Mouse (Mus musculus): ENCODE results near the gene Map3k7cl. TPM values are rescaled to one million over a fixed set of nuclear protein-coding genes. Genes with fewer than 3 reads are reported as not detected.

Gene Map3k7cl
- polyA plus RNA-seq, 1 experiment from 2014 or later: not detected

GRCm38 (mm10) chr16:87563524-87563923 lies 10.4 kb downstream of the Map3k7cl start:
- Histone ChIP-seq H3K9me3 (ENCODE audit: control insufficient read depth, low read length) (no peaks in the 10 kb centered on the region), H3K4me3 (ENCODE audit: low read depth, low read length) (no peak overlapping the region), H3K9ac (ENCODE audit: low read depth, low read length) (no peak overlapping the region), H3K27ac (ENCODE audit: low read depth, low read length) (no peak overlapping the region), H3K36me3 (ENCODE audit: control insufficient read depth, insufficient read depth, low read length) (no peaks in the 10 kb centered on the region), H3K4me1 (replicated peaks; ENCODE audit: control insufficient read depth, insufficient read depth, low read length) (no peaks in the 10 kb centered on the region), H3K27me3 (ENCODE audit: control insufficient read depth, insufficient read depth, low read length) (no peaks in the 10 kb centered on the region), H3K4me2 (replicated peaks; ENCODE audit: low read depth, low read length) (no peak overlapping the region)
- DNase-seq (ENCODE audit: low spot score) (no peak), ATAC-seq (ENCODE audit: low FRiP score) (no peak)
- WGBS: 83% methylated on average over 6 of the region's 6 CpGs

GRCm38 (mm10) chr16:87564564-87564963 lies 11.4 kb downstream of the Map3k7cl start:
- WGBS: 82% methylated on average over 3 of the region's 3 CpGs
- Histone ChIP-seq H3K36me3 (ENCODE audit: control insufficient read depth, insufficient read depth, low read length) (no peaks in the 10 kb centered on the region), H3K9ac (ENCODE audit: low read depth, low read length) (no peak overlapping the region), H3K4me2 (replicated peaks; ENCODE audit: low read depth, low read length) (no peak overlapping the region), H3K9me3 (ENCODE audit: control insufficient read depth, low read length) (no peaks in the 10 kb centered on the region), H3K4me1 (replicated peaks; ENCODE audit: control insufficient read depth, insufficient read depth, low read length) (no peaks in the 10 kb centered on the region), H3K27me3 (ENCODE audit: control insufficient read depth, insufficient read depth, low read length) (no peaks in the 10 kb centered on the region), H3K4me3 (ENCODE audit: low read depth, low read length) (no peak overlapping the region), H3K27ac (ENCODE audit: low read depth, low read length) (no peak overlapping the region)
- DNase-seq (ENCODE audit: low spot score) (no peak), ATAC-seq (ENCODE audit: low FRiP score) (no peak)

- Histone ChIP-seq H3K4me2 (replicated peaks; ENCODE audit: low read depth, low read length) (no peak overlapping the region), H3K27ac (ENCODE audit: low read depth, low read length) (no peak overlapping the region), H3K4me3 (ENCODE audit: low read depth, low read length) (no peak overlapping the region), H3K27me3 (ENCODE audit: control insufficient read depth, insufficient read depth, low read length) (no peaks in the 10 kb centered on the region), H3K9me3 (ENCODE audit: control insufficient read depth, low read length) (no peaks in the 10 kb centered on the region), H3K4me1 (replicated peaks; ENCODE audit: control insufficient read depth, insufficient read depth, low read length) (no peaks in the 10 kb centered on the region), H3K36me3 (ENCODE audit: control insufficient read depth, insufficient read depth, low read length) (no peaks in the 10 kb centered on the region), H3K9ac (ENCODE audit: low read depth, low read length) (no peak overlapping the region)
- WGBS: 93% methylated on average over 13 of the region's 13 CpGs
- DNase-seq (ENCODE audit: low spot score) (no peak), ATAC-seq (ENCODE audit: low FRiP score) (no peak)
These were observed 14.4 kb downstream of the Map3k7cl start for GRCm38 (mm10) chr16:87567572-87567971.

GRCm38 (mm10) chr16:87568241-87568640 lies 15.1 kb downstream of the Map3k7cl start:
- no peaks in the 10 kb centered on the region for H3K36me3 ChIP-seq (ENCODE audit: control insufficient read depth, insufficient read depth, low read length)
- H3K4me2 ChIP-seq (replicated peaks; ENCODE audit: low read depth, low read length): no peak overlapping the region
- H3K27ac ChIP-seq (ENCODE audit: low read depth, low read length): no peak overlapping the region
- H3K27me3 ChIP-seq (ENCODE audit: control insufficient read depth, insufficient read depth, low read length): no peaks in the 10 kb centered on the region
- no peaks in the 10 kb centered on the region for H3K4me1 ChIP-seq (replicated peaks; ENCODE audit: control insufficient read depth, insufficient read depth, low read length)
- DNase-seq (ENCODE audit: low spot score): no peak
- no peak overlapping the region for H3K9ac ChIP-seq (ENCODE audit: low read depth, low read length)
- ATAC-seq (ENCODE audit: low FRiP score): no peak
- whole genome bisulfite sequencing: 93% methylated on average over 7 of the region's 7 CpGs
- no peaks in the 10 kb centered on the region for H3K9me3 ChIP-seq (ENCODE audit: control insufficient read depth, low read length)
- H3K4me3 ChIP-seq (ENCODE audit: low read depth, low read length): no peak overlapping the region

- H3K4me3 ChIP-seq (ENCODE audit: low read depth, low read length): no peak overlapping the region
- no peak overlapping the region for H3K4me2 ChIP-seq (replicated peaks; ENCODE audit: low read depth, low read length)
- no peaks in the 10 kb centered on the region for H3K4me1 ChIP-seq (replicated peaks; ENCODE audit: control insufficient read depth, insufficient read depth, low read length)
- no peaks in the 10 kb centered on the region for H3K36me3 ChIP-seq (ENCODE audit: control insufficient read depth, insufficient read depth, low read length)
- no peak overlapping the region for H3K9ac ChIP-seq (ENCODE audit: low read depth, low read length)
- no peaks in the 10 kb centered on the region for H3K27me3 ChIP-seq (ENCODE audit: control insufficient read depth, insufficient read depth, low read length)
- H3K9me3 ChIP-seq (ENCODE audit: control insufficient read depth, low read length): no peaks in the 10 kb centered on the region
- no peak for ATAC-seq (ENCODE audit: low FRiP score)
- WGBS: 90% methylated on average over 7 of the region's 7 CpGs
- DNase-seq (ENCODE audit: low spot score): no peak
- H3K27ac ChIP-seq (ENCODE audit: low read depth, low read length): no peak overlapping the region
These were observed 16.5 kb downstream of the Map3k7cl start for GRCm38 (mm10) chr16:87569576-87570105.

GRCm38 (mm10) chr16:87570334-87570733 lies 17.2 kb downstream of the Map3k7cl start:
- no peaks in the 10 kb centered on the region for H3K27me3 ChIP-seq (ENCODE audit: control insufficient read depth, insufficient read depth, low read length)
- WGBS: 67% methylated on average over 7 of the region's 7 CpGs
- no peak for DNase-seq (ENCODE audit: low spot score)
- H3K4me3 ChIP-seq (ENCODE audit: low read depth, low read length): no peak overlapping the region
- H3K9ac ChIP-seq (ENCODE audit: low read depth, low read length): no peak overlapping the region
- H3K4me2 ChIP-seq (replicated peaks; ENCODE audit: low read depth, low read length): no peak overlapping the region
- ATAC-seq (ENCODE audit: low FRiP score): no peak
- no peaks in the 10 kb centered on the region for H3K4me1 ChIP-seq (replicated peaks; ENCODE audit: control insufficient read depth, insufficient read depth, low read length)
- no peaks in the 10 kb centered on the region for H3K36me3 ChIP-seq (ENCODE audit: control insufficient read depth, insufficient read depth, low read length)
- no peaks in the 10 kb centered on the region for H3K9me3 ChIP-seq (ENCODE audit: control insufficient read depth, low read length)
- no peak overlapping the region for H3K27ac ChIP-seq (ENCODE audit: low read depth, low read length)

- 75% methylated on average over 5 of the region's 5 CpGs for WGBS
- ATAC-seq (ENCODE audit: low FRiP score) (no peak), DNase-seq (ENCODE audit: low spot score) (no peak)
- no peaks in the 10 kb centered on the region for H3K4me1 ChIP-seq (replicated peaks; ENCODE audit: control insufficient read depth, insufficient read depth, low read length)
- no peak overlapping the region for H3K9ac ChIP-seq (ENCODE audit: low read depth, low read length)
- no peak overlapping the region for H3K4me3 ChIP-seq (ENCODE audit: low read depth, low read length)
- H3K9me3 ChIP-seq (ENCODE audit: control insufficient read depth, low read length): no peaks in the 10 kb centered on the region
- H3K4me2 ChIP-seq (replicated peaks; ENCODE audit: low read depth, low read length): no peak overlapping the region
- H3K36me3 ChIP-seq (ENCODE audit: control insufficient read depth, insufficient read depth, low read length): no peaks in the 10 kb centered on the region
- H3K27me3 ChIP-seq (ENCODE audit: control insufficient read depth, insufficient read depth, low read length): no peaks in the 10 kb centered on the region
- H3K27ac ChIP-seq (ENCODE audit: low read depth, low read length): no peak overlapping the region
These were observed 20.3 kb downstream of the Map3k7cl start for GRCm38 (mm10) chr16:87573409-87573808.

GRCm38 (mm10) chr16:87574160-87574559 lies 21.0 kb downstream of the Map3k7cl start:
- DNase-seq (ENCODE audit: low spot score) (no peak), ATAC-seq (ENCODE audit: low FRiP score) (no peak)
- Histone ChIP-seq H3K27me3 (ENCODE audit: control insufficient read depth, insufficient read depth, low read length) (no peaks in the 10 kb centered on the region), H3K27ac (ENCODE audit: low read depth, low read length) (no peak overlapping the region), H3K36me3 (ENCODE audit: control insufficient read depth, insufficient read depth, low read length) (no peaks in the 10 kb centered on the region), H3K4me1 (replicated peaks; ENCODE audit: control insufficient read depth, insufficient read depth, low read length) (no peaks in the 10 kb centered on the region), H3K9me3 (ENCODE audit: control insufficient read depth, low read length) (no peaks in the 10 kb centered on the region), H3K4me3 (ENCODE audit: low read depth, low read length) (no peak overlapping the region), H3K4me2 (replicated peaks; ENCODE audit: low read depth, low read length) (no peak overlapping the region), H3K9ac (ENCODE audit: low read depth, low read length) (no peak overlapping the region)
- WGBS: 83% methylated on average over 5 of the region's 5 CpGs

GRCm38 (mm10) chr16:87575600-87575999 lies 22.5 kb downstream of the Map3k7cl start:
- DNase-seq (ENCODE audit: low spot score): no peak
- no peaks in the 10 kb centered on the region for H3K9me3 ChIP-seq (ENCODE audit: control insufficient read depth, low read length)
- H3K36me3 ChIP-seq (ENCODE audit: control insufficient read depth, insufficient read depth, low read length): no peaks in the 10 kb centered on the region
- H3K4me3 ChIP-seq (ENCODE audit: low read depth, low read length): no peak overlapping the region
- H3K9ac ChIP-seq (ENCODE audit: low read depth, low read length): no peak overlapping the region
- whole genome bisulfite sequencing: 79% methylated on average over 10 of the region's 10 CpGs
- H3K27me3 ChIP-seq (ENCODE audit: control insufficient read depth, insufficient read depth, low read length): no peaks in the 10 kb centered on the region
- no peak for ATAC-seq (ENCODE audit: low FRiP score)
- no peak overlapping the region for H3K4me2 ChIP-seq (replicated peaks; ENCODE audit: low read depth, low read length)
- no peak overlapping the region for H3K27ac ChIP-seq (ENCODE audit: low read depth, low read length)
- no peaks in the 10 kb centered on the region for H3K4me1 ChIP-seq (replicated peaks; ENCODE audit: control insufficient read depth, insufficient read depth, low read length)
